Mouse (Mus musculus) liver, postnatal 0 days (tissue): Measurements from ENCODE around the gene Mtx2.

Source experiments
- CTCF ChIP-seq: sonication (generic); IDR thresholded peaks from 2 replicates; pipeline ENCODE4 v1.5.1; 2016; ENCODE audit warnings: antibody characterized with exemption, low read depth
- EP300 ChIP-seq: IDR thresholded peaks from 2 replicates; pipeline ENCODE4 v1.6.1; 2016; ENCODE audit warnings: antibody characterized with exemption, low read depth, mild to moderate bottlenecking

DNA sequence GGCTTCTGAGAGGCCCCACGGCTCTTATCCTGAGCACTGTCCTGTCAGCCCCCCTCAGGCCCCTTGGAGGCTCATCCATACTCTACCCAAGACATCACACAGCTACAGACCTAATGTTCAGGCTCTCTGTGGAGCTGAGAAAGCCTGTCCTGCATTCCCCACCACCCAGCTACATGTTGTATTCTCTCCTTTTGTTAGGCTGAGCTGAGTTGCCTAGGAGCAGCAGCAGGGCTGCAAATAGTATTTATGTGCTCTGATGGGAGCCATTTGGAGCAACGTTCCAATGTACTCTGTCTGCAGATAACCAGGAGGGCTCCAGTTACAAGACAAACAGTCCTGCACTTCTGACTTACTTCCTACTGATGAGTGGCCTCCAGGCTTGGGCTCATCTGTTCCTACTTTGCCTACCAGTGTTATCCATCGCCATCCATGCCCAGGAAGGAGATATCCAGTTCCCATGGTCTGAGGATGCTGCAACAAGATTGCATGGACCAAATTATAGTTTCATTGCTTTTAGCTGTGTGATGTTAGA is 76.2 kb downstream of the Mtx2 start:
- TF ChIP-seq CTCF (no peak), EP300 (no peak)
